Mouse (Mus musculus) brain, embryonic 14.5 days (tissue): ENCODE data around the gene Btbd11.

ENCODE experiments used
- CTCF ChIP-seq: fragments of 200-500 bp; IDR thresholded peaks from 2 replicates; pipeline ENCODE4 v1.5.1; 2012; ENCODE audit warnings: inconsistent platforms, mild to moderate bottlenecking, moderate library complexity, borderline replicate concordance; ENCODE audit not compliant: insufficient read depth, insufficient read length; ENCODE audit errors: extremely low read depth
- POLR2A ChIP-seq: fragments of 200-500 bp; IDR thresholded peaks from 2 replicates; pipeline ENCODE4 v1.6.1; 2012; ENCODE audit warnings: mild to moderate bottlenecking, inconsistent platforms, borderline replicate concordance; ENCODE audit not compliant: poor library complexity, insufficient read depth, insufficient read length, severe bottlenecking; ENCODE audit errors: extremely low read depth

DNA sequence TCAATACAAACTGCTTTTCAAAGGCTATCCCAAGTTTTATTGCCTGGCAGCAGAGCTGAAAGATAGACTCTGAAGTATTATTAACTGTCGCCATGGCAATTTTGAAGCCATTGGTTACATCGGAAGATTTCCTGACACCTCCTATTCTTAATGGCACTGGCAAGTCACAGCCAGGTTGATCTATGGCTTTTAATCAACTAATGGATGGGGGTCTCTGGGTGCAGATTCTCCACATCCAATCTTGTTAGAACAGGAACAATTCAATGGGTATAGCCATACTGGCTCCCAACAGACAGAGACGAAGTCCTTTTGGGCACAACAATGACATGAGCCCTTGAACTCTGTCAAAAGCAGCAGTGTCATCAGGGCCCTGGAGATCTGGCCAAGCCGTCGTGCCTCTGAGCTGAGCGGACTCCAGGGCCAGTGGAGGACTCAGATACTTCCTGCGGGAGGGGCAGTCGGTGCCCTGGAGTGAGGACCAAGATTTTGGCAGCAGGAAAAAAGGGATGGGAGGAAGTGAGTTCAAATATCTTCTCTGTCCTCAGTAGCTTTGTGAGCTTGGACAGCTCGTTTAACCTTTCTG is 114.0 kb downstream of the Btbd11 start:
- no peak for TF ChIP-seq CTCF
- TF ChIP-seq POLR2A = no peak
